Mouse (Mus musculus) inflammation-experienced regulatory T-cells, adult 6 months (primary cell): ENCODE data around the gene Syt1. TPM values are rescaled to one million over a fixed set of nuclear protein-coding genes. Genes with fewer than 3 reads are reported as not detected.

Source experiments
- ATAC-seq: one replicate; pipeline ENCODE4 v1.8.0; 2017
- polyA plus RNA-seq, 3 experiments: library from polyadenylated mRNA; unstranded; fragments of 100-300 nt; shearing (Covaris generic); gene quantifications; one replicate each; pipeline ENCODE4 v1.2.1; 2017

The Syt1 gene
- polyA plus RNA-seq, 3 experiments from 2014 or later: not detected

GRCm38 (mm10) chr10:108638095-108638494 lies 372.7 kb downstream of the Syt1 start:
- no peak for ATAC-seq

DNA sequence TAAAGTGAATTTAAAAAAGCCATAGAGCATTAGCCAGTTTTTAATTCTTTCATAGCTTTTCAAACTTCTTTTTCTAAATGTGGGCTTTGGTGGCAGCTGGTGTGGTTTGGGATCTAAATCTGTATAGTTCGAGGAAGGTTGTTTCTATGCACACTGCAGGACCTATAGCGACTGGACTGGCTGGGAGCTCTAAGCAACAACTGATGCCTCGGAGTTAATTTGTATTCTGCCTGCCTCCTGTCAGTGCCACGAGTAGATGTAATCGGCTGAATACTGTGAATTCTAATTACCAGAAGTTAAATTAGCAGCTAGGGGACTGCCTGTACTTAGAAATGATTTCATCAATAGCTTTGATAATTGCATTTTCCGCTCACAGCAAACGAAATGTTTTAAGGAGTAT lies 374.7 kb downstream of the Syt1 start:
- no peak for ATAC-seq

DNA sequence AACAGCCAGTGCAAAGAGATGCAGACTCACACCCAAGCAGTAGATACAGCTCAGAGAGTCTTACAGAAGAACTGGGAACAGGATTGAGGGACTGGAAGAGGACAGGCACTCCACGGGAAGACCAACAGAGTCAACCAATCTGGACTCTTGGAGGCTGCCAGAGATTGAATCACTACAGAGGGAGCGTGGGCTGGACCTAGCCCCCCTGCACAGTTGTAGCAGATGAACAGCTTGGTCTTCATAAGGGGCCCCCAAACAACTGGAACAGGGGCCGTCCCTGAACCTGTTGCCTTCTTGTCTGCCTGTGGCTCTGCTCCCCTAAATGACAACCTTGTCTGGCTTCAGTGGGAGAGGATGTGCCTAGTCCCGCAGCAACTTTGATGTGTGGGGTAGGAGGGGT lies 375.2 kb downstream of the Syt1 start:
- ATAC-seq: no peak

- no peak for ATAC-seq
Observed at GRCm38 (mm10) chr10:108630841-108631240, 379.9 kb downstream of the Syt1 start.

DNA sequence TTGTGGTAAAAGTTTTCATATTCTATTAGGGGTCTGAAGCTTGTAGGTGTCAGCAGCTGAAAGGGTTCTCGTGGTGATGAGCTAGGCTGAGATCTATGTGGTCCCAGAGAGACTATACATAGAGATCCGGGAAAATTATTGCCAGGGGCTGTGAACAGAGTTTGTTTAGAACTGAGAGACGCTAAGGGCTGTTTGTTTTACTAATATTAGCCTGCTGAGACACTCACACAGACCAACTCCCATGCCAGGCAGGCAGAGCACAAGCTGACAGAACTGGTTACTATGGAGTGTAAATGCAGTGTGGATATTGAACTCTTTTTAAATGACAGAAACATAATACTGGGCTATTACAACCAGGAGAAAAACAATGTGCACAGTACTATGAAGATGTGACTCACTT lies 384.4 kb downstream of the Syt1 start:
- ATAC-seq: no peak

DNA sequence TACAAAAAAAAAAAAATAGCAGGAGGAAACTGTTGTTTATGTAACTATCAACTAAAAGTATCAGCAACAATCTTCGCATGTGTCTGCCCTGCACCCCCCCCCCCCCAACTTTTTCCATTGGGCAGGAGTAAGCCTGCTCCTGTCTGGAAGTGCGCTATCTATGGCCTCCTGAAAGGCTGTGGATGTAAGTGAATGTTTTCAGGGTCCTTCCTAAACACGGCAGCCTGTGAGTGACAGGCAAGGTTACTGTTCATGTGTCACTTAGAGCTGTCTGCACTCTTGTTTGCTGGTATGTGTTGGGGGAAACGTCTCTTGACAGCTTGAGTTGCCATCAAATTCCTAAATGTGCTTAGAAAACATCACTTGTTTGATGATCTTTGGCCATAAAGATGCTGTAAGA lies 387.8 kb downstream of the Syt1 start:
- ATAC-seq: no peak

DNA sequence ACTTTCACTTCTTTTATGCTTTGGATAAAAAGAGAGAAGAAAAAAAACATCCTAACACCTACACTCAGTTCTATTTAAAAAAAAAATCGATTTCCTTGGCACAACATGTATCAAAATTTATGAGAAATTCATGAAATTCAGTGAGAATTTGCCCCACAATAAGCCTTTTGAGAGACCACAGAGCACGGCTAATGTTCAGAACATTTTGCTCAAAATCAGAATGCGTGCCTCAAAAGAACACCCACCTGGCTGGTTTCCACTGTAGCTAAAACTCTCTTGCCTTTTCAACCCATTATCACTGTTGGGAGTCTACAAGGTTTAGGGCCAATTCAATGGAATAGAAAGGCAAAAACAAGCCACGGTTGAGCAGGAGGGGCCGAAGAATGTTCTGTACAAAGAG lies 390.9 kb downstream of the Syt1 start:
- no peak for ATAC-seq

- no peak for ATAC-seq
Observed at GRCm38 (mm10) chr10:108619217-108619616, 391.6 kb downstream of the Syt1 start.

GRCm38 (mm10) chr10:108610057-108610644 lies 400.6 kb downstream of the Syt1 start:
- ATAC-seq: no peak

GRCm38 (mm10) chr10:108601672-108602412 lies 408.9 kb downstream of the Syt1 start:
- ATAC-seq: no peak

DNA sequence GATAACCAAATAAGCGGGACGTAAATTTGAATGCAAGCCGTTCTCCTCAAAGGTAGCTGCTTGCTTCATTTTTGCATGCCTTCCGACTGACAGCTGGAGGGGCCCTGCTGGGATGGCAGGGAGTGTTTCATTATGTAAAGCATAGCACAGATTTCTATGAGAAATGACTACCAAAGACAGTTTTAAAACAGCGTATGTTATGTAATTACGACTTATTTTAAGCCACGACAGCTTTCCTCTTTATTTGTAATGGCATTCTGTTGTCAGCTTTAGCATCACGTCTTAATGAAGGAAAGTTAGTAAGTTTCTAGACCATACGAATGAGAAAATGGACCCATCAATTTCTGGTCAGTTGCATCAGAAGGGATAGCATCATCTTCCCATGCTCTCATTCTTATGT lies 410.1 kb downstream of the Syt1 start:
- ATAC-seq: no peak

DNA sequence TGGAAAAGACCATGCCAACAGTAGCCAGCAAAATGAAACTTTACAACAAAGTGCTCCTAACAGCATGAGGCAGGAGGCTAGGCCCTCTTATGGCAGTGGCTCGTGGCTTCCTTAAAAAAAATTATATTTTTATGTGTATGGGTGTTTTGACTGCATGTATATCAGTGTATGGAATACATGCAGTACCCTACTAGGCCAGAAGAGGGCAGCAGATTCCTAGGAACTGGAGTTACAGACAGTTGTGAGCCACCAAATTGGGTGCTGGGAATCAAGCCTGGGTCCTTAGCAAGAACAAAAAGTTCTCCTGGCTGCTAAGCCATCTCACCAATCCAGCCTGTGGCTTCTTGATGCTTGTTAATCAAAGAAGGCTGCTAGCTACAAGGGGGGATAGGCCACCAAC lies 413.4 kb downstream of the Syt1 start:
- no peak for ATAC-seq

GRCm38 (mm10) chr10:108596162-108596927 lies 414.4 kb downstream of the Syt1 start:
- ATAC-seq: no peak

GRCm38 (mm10) chr10:108589355-108589754 lies 421.4 kb downstream of the Syt1 start:
- no peak for ATAC-seq

- ATAC-seq: no peak
Observed at GRCm38 (mm10) chr10:108588924-108589323, 421.9 kb downstream of the Syt1 start.

GRCm38 (mm10) chr10:108583694-108584093 lies 427.1 kb downstream of the Syt1 start:
- no peak for ATAC-seq

DNA sequence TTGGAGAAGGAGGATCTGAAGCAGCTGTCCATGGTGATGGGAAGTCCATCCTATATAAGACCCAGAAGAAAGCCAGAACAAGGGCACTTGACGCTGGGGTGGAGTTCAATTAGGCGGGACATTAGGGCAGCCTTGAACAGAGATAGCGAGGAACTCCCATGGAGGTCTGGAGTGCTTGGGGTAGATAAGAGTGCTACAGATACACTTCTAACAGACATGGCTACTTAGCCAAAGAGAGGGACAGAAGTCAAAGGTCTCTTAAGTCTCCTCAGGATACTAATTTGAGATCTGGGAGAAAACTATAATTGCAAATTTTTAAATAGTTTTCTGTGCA lies 428.4 kb downstream of the Syt1 start:
- ATAC-seq: no peak

GRCm38 (mm10) chr10:108581555-108582396 lies 429.0 kb downstream of the Syt1 start:
- no peak for ATAC-seq

GRCm38 (mm10) chr10:108580786-108581420 lies 429.9 kb downstream of the Syt1 start:
- ATAC-seq: no peak

DNA sequence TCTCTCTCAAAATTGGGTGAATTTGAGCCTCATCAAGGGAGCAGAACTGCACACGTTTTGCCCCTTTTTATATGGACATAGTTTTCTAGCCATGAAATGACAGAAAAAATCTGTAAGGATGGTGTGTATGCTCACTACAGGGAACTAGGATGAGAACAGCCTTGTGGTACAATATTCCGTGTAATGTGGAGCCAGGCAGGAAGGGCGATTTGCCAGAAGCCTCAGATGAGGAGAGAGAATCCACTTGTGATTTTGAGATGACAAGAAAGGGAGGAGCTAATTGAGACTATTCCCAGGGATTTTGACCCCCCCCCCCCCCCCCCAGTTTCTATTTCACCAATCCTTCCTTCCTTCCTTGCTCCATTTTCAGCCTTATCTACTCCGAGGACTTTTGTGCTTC lies 431.4 kb downstream of the Syt1 start:
- ATAC-seq: no peak

DNA sequence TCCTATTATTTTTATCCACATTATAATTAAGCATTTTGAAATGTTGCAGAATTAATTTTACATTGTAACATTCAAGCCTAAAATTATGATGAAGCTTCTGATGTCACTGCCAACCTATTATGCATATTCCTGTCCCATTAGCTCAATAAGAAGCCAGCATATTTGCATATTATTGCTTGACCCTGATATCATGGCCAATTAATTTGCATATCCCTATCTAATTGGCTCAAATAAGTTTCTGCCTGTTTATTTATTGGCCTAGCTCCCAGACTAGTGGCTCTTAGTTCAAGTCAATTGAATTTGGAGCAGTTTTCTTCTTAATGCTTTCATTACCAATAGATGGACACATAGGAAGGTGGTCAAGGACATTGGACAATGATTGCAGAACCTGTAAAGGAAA lies 433.2 kb downstream of the Syt1 start:
- ATAC-seq: no peak

DNA sequence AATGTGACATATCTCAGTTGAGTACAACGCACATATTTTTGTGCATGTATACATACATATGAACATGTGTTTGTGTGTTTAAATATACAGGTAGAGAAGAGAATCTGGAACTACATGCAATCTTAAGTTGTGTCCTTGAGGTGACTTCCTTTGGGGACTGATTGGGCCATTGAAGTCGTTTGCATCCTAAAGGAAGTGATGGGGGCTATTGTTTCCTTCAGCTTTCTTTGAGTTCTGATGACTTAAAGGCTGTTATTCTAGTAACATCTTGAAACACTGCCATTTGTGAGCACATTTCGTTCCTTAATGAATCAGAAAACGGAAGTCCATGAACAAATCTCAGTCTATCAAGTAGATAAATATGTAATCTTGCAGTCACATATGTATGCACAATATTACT lies 438.0 kb downstream of the Syt1 start:
- no peak for ATAC-seq

GRCm38 (mm10) chr10:108571104-108571503 lies 439.7 kb downstream of the Syt1 start:
- no peak for ATAC-seq
